Mouse (Mus musculus) midbrain, postnatal 0 days (tissue): ENCODE measurements around the gene Cd28. TPM values are rescaled to one million over a fixed set of nuclear protein-coding genes. Genes with fewer than 3 reads are reported as not detected.

Experiments
- ATAC-seq: fragments of 200-750 bp; cut with Nextera tagmentation; 2 replicates; pipeline ENCODE4 v1.8.0; 2017; ENCODE audit warnings: moderate number of reproducible peaks, mild to moderate bottlenecking, moderate TSS enrichment, moderate library complexity; ENCODE audit not compliant: low FRiP score
- DNase-seq: peaks from one replicate; pipeline ENCODE4 v3.0.0-alpha.2; 2015; ENCODE audit warnings: low spot score
- H3K27ac ChIP-seq: fragments of 300-500 bp; sonication (generic); 2 replicates; pipeline ENCODE4 v1.5.1; 2014; ENCODE audit warnings: low read depth, mild to moderate bottlenecking, low read length, mixed read lengths
- H3K27me3 ChIP-seq: fragments of 300-500 bp; sonication (generic); 2 replicates; pipeline ENCODE4 v1.6.1; 2014; ENCODE audit warnings: low read length, control low read depth, mixed read lengths; ENCODE audit not compliant: insufficient read depth
- H3K36me3 ChIP-seq: fragments of 300-500 bp; sonication (generic); 2 replicates; pipeline ENCODE4 v1.6.1; 2014; ENCODE audit warnings: low read length, control low read depth, mixed read lengths; ENCODE audit not compliant: insufficient read depth
- H3K4me1 ChIP-seq: fragments of 300-500 bp; sonication (generic); 2 replicates; pipeline ENCODE4 v1.6.1; 2014; ENCODE audit warnings: mild to moderate bottlenecking, control low read depth, antibody characterized with exemption, low read length, mixed read lengths; ENCODE audit not compliant: insufficient read depth
- H3K4me2 ChIP-seq: fragments of 300-500 bp; sonication (generic); 2 replicates; pipeline ENCODE4 v1.6.1; 2014; ENCODE audit warnings: low read depth, mild to moderate bottlenecking, low read length, mixed read lengths; ENCODE audit not compliant: poor library complexity, severe bottlenecking
- H3K4me3 ChIP-seq: fragments of 300-500 bp; sonication (generic); 2 replicates; pipeline ENCODE4 v1.5.1; 2014; ENCODE audit warnings: low read depth, mild to moderate bottlenecking, low read length, moderate library complexity
- H3K9ac ChIP-seq: fragments of 300-500 bp; sonication (generic); replicated peaks from 2 replicates; pipeline ENCODE4 v1.6.1; 2014; ENCODE audit warnings: mild to moderate bottlenecking, low read length, moderate library complexity, mixed read lengths; ENCODE audit not compliant: poor library complexity, severe bottlenecking
- H3K9me3 ChIP-seq: fragments of 300-500 bp; sonication (generic); 2 replicates; pipeline ENCODE4 v1.6.1; 2016; ENCODE audit warnings: low read length, control low read depth
- CTCF ChIP-seq: IDR thresholded peaks from 2 replicates; pipeline ENCODE4 v1.5.1; 2016; ENCODE audit warnings: antibody characterized with exemption, mild to moderate bottlenecking
- WGBS: fragments of 180-500 bp; shearing (Covaris S2); extraction: QIAGEN DNeasy Blood & Tissue Kit; methylation state at CpG from one replicate; pipeline ENCODE4 v1.1.7; 2014; 5-methylcytosine and 5-hydroxymethylcytosine counted together
- polyA plus RNA-seq: library from polyadenylated mRNA; unstranded; fragments of >200 nt; fragmentation: Nextera tagmentation; extraction: Ambion mirVana; gene quantifications from 2 replicates; pipeline ENCODE4 v1.2.1, GENCODE M21; 2015
- total RNA-seq: library from RNA; depleted of rRNA; stranded (reverse); fragments of >200 nt; gene quantifications from 2 replicates; pipeline ENCODE4 v1.2.3, GENCODE M21; 2014

Cd28 gene
- total and polyA plus RNA-seq, 2 experiments from 2014 or later, result 0.12 TPM; not detected in 1

- no peaks in the 10 kb centered on the region for H3K36me3 ChIP-seq
- DNase-seq (no peak), ATAC-seq (no peak)
- H3K4me2 ChIP-seq, result no peak overlapping the region
- no peaks in the 10 kb centered on the region for H3K9me3 ChIP-seq
- no peak overlapping the region for H3K4me3 ChIP-seq
- no peak for TF ChIP-seq CTCF
- H3K27me3 ChIP-seq, result no peaks in the 10 kb centered on the region
- no peaks in the 10 kb centered on the region for H3K4me1 ChIP-seq
- no peak overlapping the region for H3K9ac ChIP-seq
- 84% methylated on average over 3 of the region's 3 CpGs for WGBS
- H3K27ac ChIP-seq, result no peak overlapping the region
Measured at GRCm38 (mm10) chr1:60795677-60796205, 79.1 kb downstream of the Cd28 start.

DNA sequence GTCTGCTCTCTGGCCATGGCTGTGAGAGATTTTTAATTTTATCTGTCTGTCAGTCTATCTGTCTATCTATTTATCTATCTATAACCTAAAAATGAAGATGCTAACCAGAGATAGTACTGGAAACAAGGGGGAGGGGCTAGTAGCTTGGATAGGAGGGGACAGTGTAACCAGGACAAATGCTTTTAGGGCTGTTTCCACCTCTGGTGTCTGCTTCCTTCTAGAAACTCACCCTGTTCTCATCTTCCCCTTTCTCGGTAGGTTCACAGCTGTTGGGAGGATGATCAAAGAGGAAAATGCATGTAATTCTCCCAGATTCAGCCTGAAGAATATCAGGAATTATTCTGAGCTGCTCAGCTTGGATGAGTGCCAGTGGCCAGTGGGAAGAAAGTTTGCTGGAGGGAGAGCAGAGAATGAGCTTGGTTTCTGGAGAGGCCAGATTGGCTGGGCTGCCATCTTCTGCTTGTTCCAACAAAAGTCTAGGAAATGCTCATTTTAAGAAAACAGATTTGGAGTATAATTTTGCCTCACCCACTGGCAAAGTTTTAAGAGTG lies 83.3 kb downstream of the Cd28 start:
- no peak for ATAC-seq
- WGBS, result 36% methylated on average over 1 of the region's 1 CpGs
- Histone ChIP-seq H3K9ac (no peak overlapping the region), H3K4me2 (no peak overlapping the region), H3K27ac (no peak overlapping the region), H3K27me3 (no peaks in the 10 kb centered on the region), H3K9me3 (no peaks in the 10 kb centered on the region), H3K36me3 (no peaks in the 10 kb centered on the region), H3K4me1 (no peaks in the 10 kb centered on the region), H3K4me3 (no peak overlapping the region)
- TF ChIP-seq CTCF, result no peak
- DNase-seq, result no peak

GRCm38 (mm10) chr1:60801210-60801671 lies 84.6 kb downstream of the Cd28 start:
- no peaks in the 10 kb centered on the region for H3K27me3 ChIP-seq
- H3K4me1 ChIP-seq, result no peaks in the 10 kb centered on the region
- TF ChIP-seq CTCF, result no peak
- no peaks in the 10 kb centered on the region for H3K36me3 ChIP-seq
- H3K9ac ChIP-seq, result no peak overlapping the region
- 91% methylated on average over 4 of the region's 4 CpGs for WGBS
- no peaks in the 10 kb centered on the region for H3K9me3 ChIP-seq
- no peak overlapping the region for H3K4me3 ChIP-seq
- ATAC-seq (no peak), DNase-seq (no peak)
- H3K27ac ChIP-seq, result no peak overlapping the region
- H3K4me2 ChIP-seq, result no peak overlapping the region

- Histone ChIP-seq H3K27me3 (no peaks in the 10 kb centered on the region), H3K36me3 (no peaks in the 10 kb centered on the region), H3K9ac (no peak overlapping the region), H3K27ac (no peak overlapping the region), H3K4me2 (no peak overlapping the region), H3K4me1 (no peaks in the 10 kb centered on the region), H3K9me3 (no peaks in the 10 kb centered on the region), H3K4me3 (no peak overlapping the region)
- DNase-seq (no peak), ATAC-seq (no peak)
- TF ChIP-seq CTCF, result no peak
- WGBS, result 86% methylated on average over 4 of the region's 4 CpGs
Measured at GRCm38 (mm10) chr1:60803128-60803824, 86.7 kb downstream of the Cd28 start.

- no peaks in the 10 kb centered on the region for H3K4me1 ChIP-seq
- WGBS, result 84% methylated on average over 6 of the region's 6 CpGs
- H3K27me3 ChIP-seq, result no peaks in the 10 kb centered on the region
- H3K4me2 ChIP-seq, result no peak overlapping the region
- no peak for TF ChIP-seq CTCF
- DNase-seq (peak; percentile 49), ATAC-seq (no peak)
- H3K36me3 ChIP-seq, result no peaks in the 10 kb centered on the region
- H3K9ac ChIP-seq, result no peak overlapping the region
- H3K4me3 ChIP-seq, result no peak overlapping the region
- H3K9me3 ChIP-seq, result no peaks in the 10 kb centered on the region
- H3K27ac ChIP-seq, result no peak overlapping the region
Measured at GRCm38 (mm10) chr1:60803825-60804696, 87.5 kb downstream of the Cd28 start.
